Mouse (Mus musculus) gastrocnemius, postnatal 14 days (tissue): ENCODE measurements around the gene Acnat1. TPM values are rescaled to one million over a fixed set of nuclear protein-coding genes. Genes with fewer than 3 reads are reported as not detected.
"Not testable (repeated sequence)": the region's sequence is repeated elsewhere in the genome, so short reads cannot be mapped to it uniquely, and the experiment has no call there.

Experiments used
- DNase-seq: peaks from one replicate; pipeline ENCODE4 v3.0.0; 2021; ENCODE audit warnings: mixed read lengths
- intact Hi-C: fragments of 180-260 bp; cut with DNase I; formaldehyde crosslinking; loops from one replicate; pipeline ENCODE4 v1.15.1; 2025; ENCODE audit warnings: low total_unique reads
- total RNA-seq, 2 experiments: library from RNA; stranded (reverse); gene quantifications; 2 replicates each; pipeline ENCODE4 v1.2.3; 2021

The Acnat1 gene
- total RNA-seq, 2 experiments from 2014 or later, result not detected

- no peak for DNase-seq
- intact Hi-C loops, result no loop called here
These were observed 4.1 kb downstream of the Acnat1 start for GRCm38 (mm10) chr4:49469435-49470151.

- intact Hi-C loops, result no loop called here
These were observed 6.4 kb downstream of the Acnat1 start for GRCm38 (mm10) chr4:49467360-49467759.

GRCm38 (mm10) chr4:49456171-49456570 is 17.5 kb downstream of the Acnat1 start:
- intact Hi-C loops, result no loop called here
- no peak for DNase-seq

More at GRCm38 (mm10) chr4:49467360-49467759, 6.4 kb downstream of the Acnat1 start:
- DNase-seq, result no peak

GRCm38 (mm10) chr4:49451848-49452551 is 21.7 kb downstream of the Acnat1 start:
- DNase-seq, result no peak
- intact Hi-C loops, result no loop called here

GRCm38 (mm10) chr4:49451133-49451847 is 22.4 kb downstream of the Acnat1 start:
- intact Hi-C loops, result not testable (repeated sequence)

GRCm38 (mm10) chr4:49436968-49437367 is 36.7 kb downstream of the Acnat1 start:
- intact Hi-C loops, DNase-seq: not testable (repeated sequence)

More at GRCm38 (mm10) chr4:49451133-49451847, 22.4 kb downstream of the Acnat1 start:
- DNase-seq, result not testable (repeated sequence)

- intact Hi-C loops, DNase-seq: not testable (repeated sequence)
These were observed 63.6 kb downstream of the Acnat1 start for GRCm38 (mm10) chr4:49410151-49410550.

GRCm38 (mm10) chr4:49407957-49408356 is 65.8 kb downstream of the Acnat1 start, which contains the start of gene Acnat2:
TSS of gene Acnat2 (minus strand) at chr4:49408151.
- intact Hi-C loops, DNase-seq: not testable (repeated sequence)

Other genes with a start within 250 kb of the Acnat1 start
- gene Acnat2, start 65.8 kb downstream of the Acnat1 start, total RNA-seq, result not detected
- under 1 TPM in 1 of 2 experiments, not detected in 1; 0.18 TPM for gene Baat, start 32.6 kb upstream of the Acnat1 start, total RNA-seq
- gene Mrpl50, start 47.2 kb upstream of the Acnat1 start, total RNA-seq, result 10 to 100 TPM; 29.9 to 32.0 TPM
- 1 to 10 TPM; 3.0 to 3.8 TPM for gene Zfp189, start 47.3 kb upstream of the Acnat1 start, total RNA-seq
- gene Aldob, start 75.6 kb upstream of the Acnat1 start, total RNA-seq, result not detected
- 10 to 100 TPM; 34.9 to 35.5 TPM for gene Tmem246, start 124.0 kb upstream of the Acnat1 start, total RNA-seq
- gene Rnf20, start 158.1 kb upstream of the Acnat1 start, total RNA-seq, result 10 to 100 TPM; 27.7 to 28.6 TPM
- not detected for gene Ppp3r2, start 208.1 kb upstream of the Acnat1 start, total RNA-seq